Mouse (Mus musculus) ES-Bruce4 (cell line): ENCODE measurements around the gene Tbrg4.

Experiments
- CTCF ChIP-seq: IDR thresholded peaks from one replicate; pipeline ENCODE4 v1.8.1; 2011; ENCODE audit warnings: low read depth, low read length
- POLR2A ChIP-seq: IDR thresholded peaks from one replicate; pipeline ENCODE4 v1.8.1; 2011; ENCODE audit warnings: low read length; ENCODE audit not compliant: insufficient read depth

DNA sequence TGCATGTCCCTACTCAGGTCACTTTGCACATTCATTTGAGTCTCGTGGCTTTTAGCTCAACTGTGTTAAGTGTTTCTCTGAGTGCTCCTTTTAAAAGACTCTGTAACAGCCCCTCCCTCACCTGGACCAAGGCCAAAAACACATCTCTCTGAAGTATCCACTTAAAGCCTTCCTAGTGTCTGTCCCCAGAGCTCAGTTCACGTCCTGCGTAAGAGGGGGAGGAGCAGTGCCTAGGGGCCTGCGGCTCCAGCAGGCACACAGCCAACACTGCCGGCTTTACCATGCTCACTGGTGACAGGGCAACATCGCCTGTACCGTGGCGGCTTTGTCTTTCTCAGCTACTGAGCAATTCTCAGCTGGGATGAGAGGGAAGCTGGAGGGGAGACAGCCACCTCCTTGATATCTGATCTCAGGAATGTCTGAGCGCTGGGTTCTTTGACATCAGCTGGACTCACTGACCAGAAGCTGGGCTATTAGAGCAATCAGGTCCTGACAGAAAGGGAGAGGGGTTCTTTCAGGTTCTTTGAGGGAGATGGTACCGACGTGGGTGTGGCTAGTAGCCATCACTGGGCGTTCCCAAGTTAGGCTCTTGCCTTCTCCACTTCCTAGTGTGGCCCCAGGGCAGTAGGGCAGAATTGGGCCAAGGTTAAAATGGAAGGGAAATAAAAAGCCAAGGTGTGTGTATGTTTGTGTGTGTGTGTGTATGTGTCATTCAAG lies 21.8 kb downstream of the Tbrg4 start:
- no peak for TF ChIP-seq CTCF
- no peak for TF ChIP-seq POLR2A
